Mouse (Mus musculus) cerebellum, adult 2 months (tissue): ENCODE data around the gene Elp4. TPM values are rescaled to one million over a fixed set of nuclear protein-coding genes. Genes with fewer than 3 reads are reported as not detected.
A peak's percentile ranks its signal among the peaks of the same experiment; 100 is the strongest.

ENCODE experiments used
- DNase-seq, 2 experiments: peaks; one replicate each; pipeline ENCODE4 v3.0.0; 2021
- H3K27ac ChIP-seq: fragments of 200-500 bp; 2 replicates; pipeline ENCODE4 v1.5.1; 2012; ENCODE audit warnings: low read length, control low read depth, inconsistent platforms; ENCODE audit not compliant: insufficient read depth
- H3K27me3 ChIP-seq: fragments of 200-500 bp; 2 replicates; pipeline ENCODE4 v1.6.1; 2012; ENCODE audit warnings: inconsistent platforms, mild to moderate bottlenecking, low read length, moderate library complexity; ENCODE audit not compliant: control insufficient read depth, insufficient read depth
- H3K4me1 ChIP-seq: fragments of 200-500 bp; 2 replicates; pipeline ENCODE4 v1.6.1; 2011; ENCODE audit warnings: low read length; ENCODE audit not compliant: control insufficient read depth, insufficient read depth
- H3K4me3 ChIP-seq: fragments of 200-500 bp; replicated peaks from 2 replicates; pipeline ENCODE3; 2011; ENCODE audit warnings: mild to moderate bottlenecking, low read depth, low read length, control low read depth; ENCODE audit not compliant: insufficient read depth
- CTCF ChIP-seq: fragments of 200-500 bp; IDR thresholded peaks from 2 replicates; pipeline ENCODE4 v1.5.1; 2011; ENCODE audit warnings: low read depth, mild to moderate bottlenecking, control low read depth, low read length, moderate library complexity, borderline replicate concordance; ENCODE audit not compliant: insufficient read depth
- POLR2A ChIP-seq: fragments of 200-500 bp; IDR thresholded peaks from 2 replicates; pipeline ENCODE4 v1.6.1; 2011; ENCODE audit warnings: low read length, control low read depth, borderline replicate concordance; ENCODE audit not compliant: insufficient read depth
- WGBS: fragments of 180-500 bp; shearing (Covaris S2); methylation state at CpG from one replicate; pipeline ENCODE4 v1.1.7; 2018; 5-methylcytosine and 5-hydroxymethylcytosine counted together
- polyA plus RNA-seq: library from polyadenylated mRNA; depleted of rRNA; stranded (reverse); fragments of >200 nt; gene quantifications from 2 replicates; pipeline ENCODE4 v1.2.3, GENCODE M21; 2012

Elp4 gene
- polyA plus RNA-seq, 1 experiment = 11.9 TPM

- H3K27me3 ChIP-seq = no peaks in the 10 kb centered on the region
- no peak for DNase-seq
- no peak overlapping the region for H3K27ac ChIP-seq
- WGBS = 61% methylated on average over 5 of the region's 5 CpGs
- H3K4me3 ChIP-seq = no peak overlapping the region
- no peak for TF ChIP-seq POLR2A
- no peak for TF ChIP-seq CTCF
- peaks cover 5% of the 10 kb centered on the region; the same call in 1 of the 2 replicates for H3K4me1 ChIP-seq
Observed at GRCm38 (mm10) chr2:105803427-105803826, 100.9 kb downstream of the Elp4 start.

GRCm38 (mm10) chr2:105802902-105803301 lies 101.5 kb downstream of the Elp4 start:
- DNase-seq = no peak
- H3K27me3 ChIP-seq = no peaks in the 10 kb centered on the region
- TF ChIP-seq POLR2A = no peak
- no peak for TF ChIP-seq CTCF
- no peak overlapping the region for H3K4me3 ChIP-seq
- H3K4me1 ChIP-seq = peaks cover 5% of the 10 kb centered on the region; the same call in 1 of the 2 replicates
- no peak overlapping the region; the same call in 1 of the 2 replicates for H3K27ac ChIP-seq
- 82% methylated on average over 2 of the region's 2 CpGs for WGBS

GRCm38 (mm10) chr2:105801536-105801935 lies 102.8 kb downstream of the Elp4 start:
- peak in 1 of 2 experiments; percentile 30 for DNase-seq
- 48% methylated on average over 6 of the region's 6 CpGs for WGBS
- Histone ChIP-seq H3K4me1 (peaks cover 5% of the 10 kb centered on the region; the same call in 1 of the 2 replicates), H3K27ac (peak overlapping the region; percentile 86; the same call in 1 of the 2 replicates), H3K27me3 (no peaks in the 10 kb centered on the region), H3K4me3 (no peak overlapping the region)
- TF ChIP-seq POLR2A (no peak), CTCF (no peak)

GRCm38 (mm10) chr2:105800694-105801093 lies 103.7 kb downstream of the Elp4 start:
- 12% methylated on average over 1 of the region's 1 CpGs for WGBS
- H3K27me3 ChIP-seq = no peaks in the 10 kb centered on the region
- peaks cover 5% of the 10 kb centered on the region; the same call in 1 of the 2 replicates for H3K4me1 ChIP-seq
- peak; percentile 60 to 78 for DNase-seq
- no peak overlapping the region for H3K4me3 ChIP-seq
- TF ChIP-seq CTCF (no peak), POLR2A (no peak; the same call in 1 of the 2 replicates)
- peak overlapping the region; percentile 44; the same call in 1 of the 2 replicates for H3K27ac ChIP-seq

- peak; percentile 83 to 88 for DNase-seq
- TF ChIP-seq POLR2A = no peak
- TF ChIP-seq CTCF = peak; percentile 74
- no peak overlapping the region for H3K27ac ChIP-seq
Observed at GRCm38 (mm10) chr2:105799840-105800239, 104.5 kb downstream of the Elp4 start.

GRCm38 (mm10) chr2:105797842-105798241 lies 106.5 kb downstream of the Elp4 start:
- peak in 1 of 2 experiments; percentile 57 for DNase-seq

More at GRCm38 (mm10) chr2:105799840-105800239, 104.5 kb downstream of the Elp4 start:
- Histone ChIP-seq H3K4me3 (no peak overlapping the region), H3K4me1 (peaks cover 5% of the 10 kb centered on the region; the same call in 1 of the 2 replicates), H3K27me3 (no peaks in the 10 kb centered on the region)
- WGBS = 31% methylated on average over 2 of the region's 2 CpGs

GRCm38 (mm10) chr2:105796101-105796500 lies 108.3 kb downstream of the Elp4 start:
- Histone ChIP-seq H3K27ac (no peak overlapping the region), H3K4me3 (no peak overlapping the region), H3K27me3 (no peaks in the 10 kb centered on the region), H3K4me1 (no peaks in the 10 kb centered on the region; the same call in 1 of the 2 replicates)
- DNase-seq = no peak
- TF ChIP-seq POLR2A = no peak
- TF ChIP-seq CTCF = no peak

More at GRCm38 (mm10) chr2:105797842-105798241, 106.5 kb downstream of the Elp4 start:
- TF ChIP-seq POLR2A = no peak
- TF ChIP-seq CTCF = no peak
- Histone ChIP-seq H3K4me3 (no peak overlapping the region), H3K27me3 (no peaks in the 10 kb centered on the region), H3K4me1 (peaks cover 5% of the 10 kb centered on the region; the same call in 1 of the 2 replicates), H3K27ac (no peak overlapping the region)
